Mouse (Mus musculus) kidney, embryonic 16.5 days (tissue): ENCODE data around the gene Soat1. TPM values are rescaled to one million over a fixed set of nuclear protein-coding genes. Genes with fewer than 3 reads are reported as not detected.

Source experiments
- ATAC-seq: fragments of 200-750 bp; cut with Nextera tagmentation; 2 replicates; pipeline ENCODE4 v1.8.0; 2017; ENCODE audit warnings: moderate TSS enrichment; ENCODE audit not compliant: low FRiP score, low TSS enrichment
- H3K27ac ChIP-seq: fragments of 300-500 bp; sonication (generic); 2 replicates; pipeline ENCODE4 v1.5.1; 2014; ENCODE audit warnings: low read length
- H3K27me3 ChIP-seq: fragments of 300-500 bp; sonication (generic); 2 replicates; pipeline ENCODE4 v1.6.1; 2014; ENCODE audit warnings: low read length, control low read depth, mixed read lengths; ENCODE audit not compliant: insufficient read depth
- H3K36me3 ChIP-seq: fragments of 300-500 bp; sonication (generic); 2 replicates; pipeline ENCODE4 v1.6.1; 2014; ENCODE audit warnings: low read length, control low read depth, mixed read lengths; ENCODE audit not compliant: insufficient read depth
- H3K4me1 ChIP-seq: fragments of 300-500 bp; sonication (generic); 2 replicates; pipeline ENCODE4 v1.6.1; 2014; ENCODE audit warnings: low read length, control low read depth, mixed read lengths; ENCODE audit not compliant: insufficient read depth
- H3K4me2 ChIP-seq: fragments of 300-500 bp; sonication (generic); replicated peaks from 2 replicates; pipeline ENCODE4 v1.6.1; 2014; ENCODE audit warnings: low read depth, low read length
- H3K4me3 ChIP-seq: fragments of 300-500 bp; sonication (generic); 2 replicates; pipeline ENCODE4 v1.5.1; 2014; ENCODE audit warnings: mild to moderate bottlenecking, low read length
- H3K9ac ChIP-seq: fragments of 300-500 bp; sonication (generic); replicated peaks from 2 replicates; pipeline ENCODE4 v1.6.1; 2014; ENCODE audit warnings: low read length
- H3K9me3 ChIP-seq: fragments of 300-500 bp; sonication (generic); 2 replicates; pipeline ENCODE4 v1.6.1; 2016; ENCODE audit warnings: low read length, control low read depth
- WGBS: fragments of 180-500 bp; shearing (Covaris S2); extraction: QIAGEN DNeasy Blood & Tissue Kit; methylation state at CpG from one replicate; pipeline ENCODE4 v1.1.7; 2014; 5-methylcytosine and 5-hydroxymethylcytosine counted together
- polyA plus RNA-seq: library from polyadenylated mRNA; unstranded; fragments of >200 nt; fragmentation: Nextera tagmentation; extraction: Ambion mirVana; gene quantifications from 2 replicates; pipeline ENCODE4 v1.2.1, GENCODE M21; 2015

The Soat1 gene
- polyA plus RNA-seq, 1 experiment from 2014 or later: 44.9 TPM

- Histone ChIP-seq H3K4me3 (no peak overlapping the region), H3K4me2 (no peak overlapping the region), H3K9me3 (no peaks in the 10 kb centered on the region), H3K4me1 (peaks cover 9% of the 10 kb centered on the region; the same call in 1 of the 2 replicates), H3K27ac (no peak overlapping the region), H3K27me3 (no peaks in the 10 kb centered on the region), H3K36me3 (0 out of 2 replicates have a peak, but pooled peaks cover 4% of the 10 kb centered on the region), H3K9ac (no peak overlapping the region)
- WGBS: 60% methylated on average over 8 of the region's 8 CpGs
- ATAC-seq: no peak
Measured at GRCm38 (mm10) chr1:156458391-156459060, 15.6 kb downstream of the Soat1 start.

DNA sequence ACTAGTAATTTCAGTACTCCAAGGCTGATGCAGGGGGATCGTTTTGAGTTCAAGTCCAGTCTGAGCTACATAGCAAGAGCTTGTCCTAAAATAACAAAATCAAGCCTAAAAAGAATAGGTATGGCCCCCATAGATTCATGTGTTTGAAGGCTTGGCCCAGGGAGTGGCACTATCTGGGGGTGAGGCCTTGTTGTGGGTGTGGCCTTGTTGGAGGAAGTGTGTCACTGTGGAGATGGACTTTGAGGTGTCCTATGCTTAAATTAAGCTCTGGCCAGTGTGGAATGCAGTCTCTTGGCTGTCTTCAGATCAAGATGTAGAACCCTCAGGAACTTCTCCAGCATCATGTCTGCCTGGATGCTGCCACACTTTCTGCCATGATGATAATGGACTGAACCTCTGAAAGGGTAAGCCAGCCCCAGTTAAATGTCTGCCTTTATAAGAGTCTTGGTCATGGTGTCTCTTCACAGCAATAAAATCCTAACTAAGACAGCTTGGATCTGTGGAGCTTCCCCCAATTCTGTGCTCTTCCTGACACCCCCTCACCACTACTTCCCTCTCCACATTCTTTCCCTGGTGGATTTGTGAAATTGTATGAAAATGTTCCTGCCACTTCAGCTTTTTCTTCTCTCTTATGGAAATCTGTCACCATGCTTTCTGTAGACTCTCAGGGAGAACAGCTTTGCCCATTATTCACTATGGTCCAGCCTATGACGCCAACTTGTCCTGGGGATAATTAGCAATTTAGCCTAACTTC is 18.9 kb downstream of the Soat1 start:
- H3K27me3 ChIP-seq: no peaks in the 10 kb centered on the region
- H3K4me1 ChIP-seq: peaks cover 9% of the 10 kb centered on the region; the same call in 1 of the 2 replicates
- no peaks in the 10 kb centered on the region for H3K9me3 ChIP-seq
- no peak overlapping the region for H3K4me3 ChIP-seq
- no peak overlapping the region for H3K9ac ChIP-seq
- H3K36me3 ChIP-seq: 0 out of 2 replicates have a peak, but pooled peaks cover 4% of the 10 kb centered on the region
- H3K4me2 ChIP-seq: no peak overlapping the region
- WGBS: 99% methylated on average over 2 of the region's 2 CpGs
- ATAC-seq: no peak
- no peak overlapping the region for H3K27ac ChIP-seq

DNA sequence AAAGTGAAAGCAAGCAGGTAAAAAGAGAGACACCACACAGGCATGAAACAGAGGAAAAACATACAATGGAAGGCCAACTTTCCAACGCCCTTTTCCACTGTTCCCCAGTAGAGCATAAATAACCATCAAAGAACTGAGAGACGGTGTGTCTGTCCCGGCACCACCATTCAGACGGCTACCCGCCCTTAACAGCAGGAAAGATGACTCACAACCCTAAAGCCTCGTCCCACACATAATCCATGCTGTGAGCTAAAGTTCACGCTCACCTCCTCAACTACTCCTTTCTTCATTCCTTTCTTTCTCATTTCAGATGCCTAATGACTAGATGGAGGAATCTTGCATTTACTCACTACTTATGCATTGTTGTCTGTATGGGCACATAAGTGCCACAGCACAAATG is 19.7 kb downstream of the Soat1 start:
- no peak overlapping the region for H3K9ac ChIP-seq
- 43% methylated on average over 7 of the region's 7 CpGs for WGBS
- H3K9me3 ChIP-seq: no peaks in the 10 kb centered on the region
- H3K4me2 ChIP-seq: no peak overlapping the region
- peaks cover 5% of the 10 kb centered on the region; the same call in 1 of the 2 replicates for H3K4me1 ChIP-seq
- no peak overlapping the region for H3K4me3 ChIP-seq
- 0 out of 2 replicates have a peak, but pooled peaks cover 4% of the 10 kb centered on the region for H3K36me3 ChIP-seq
- ATAC-seq: no peak
- no peak overlapping the region for H3K27ac ChIP-seq
- H3K27me3 ChIP-seq: no peaks in the 10 kb centered on the region

GRCm38 (mm10) chr1:156453876-156454275 is 20.3 kb downstream of the Soat1 start:
- H3K27ac ChIP-seq: no peak overlapping the region
- no peaks in the 10 kb centered on the region for H3K9me3 ChIP-seq
- no peak overlapping the region for H3K4me2 ChIP-seq
- H3K4me1 ChIP-seq: peaks cover 5% of the 10 kb centered on the region; the same call in 1 of the 2 replicates
- WGBS: 49% methylated on average over 10 of the region's 10 CpGs
- 0 out of 2 replicates have a peak, but pooled peaks cover 4% of the 10 kb centered on the region for H3K36me3 ChIP-seq
- H3K27me3 ChIP-seq: no peaks in the 10 kb centered on the region
- H3K9ac ChIP-seq: no peak overlapping the region
- no peak for ATAC-seq
- no peak overlapping the region for H3K4me3 ChIP-seq

GRCm38 (mm10) chr1:156450478-156450877 is 23.7 kb downstream of the Soat1 start:
- H3K27me3 ChIP-seq: no peaks in the 10 kb centered on the region
- ATAC-seq: no peak
- H3K27ac ChIP-seq: no peak overlapping the region
- H3K4me1 ChIP-seq: peaks cover 5% of the 10 kb centered on the region; the same call in 1 of the 2 replicates
- 50% methylated on average over 4 of the region's 4 CpGs for WGBS
- H3K4me3 ChIP-seq: no peak overlapping the region
- 0 out of 2 replicates have a peak, but pooled peaks cover 9% of the 10 kb centered on the region for H3K36me3 ChIP-seq
- H3K4me2 ChIP-seq: no peak overlapping the region
- no peak overlapping the region for H3K9ac ChIP-seq
- no peaks in the 10 kb centered on the region for H3K9me3 ChIP-seq

- Histone ChIP-seq H3K9ac (no peak overlapping the region), H3K27ac (no peak overlapping the region; the same call in 1 of the 2 replicates), H3K4me1 (peaks cover 5% of the 10 kb centered on the region; the same call in 1 of the 2 replicates), H3K9me3 (no peaks in the 10 kb centered on the region), H3K4me2 (peak overlapping the region; percentile 26), H3K36me3 (peaks cover 12% of the 10 kb centered on the region; the same call in 1 of the 2 replicates), H3K4me3 (no peak overlapping the region), H3K27me3 (no peaks in the 10 kb centered on the region)
- 43% methylated on average over 17 of the region's 17 CpGs for WGBS
- peak; percentile 58; the same call in 1 of the 2 replicates for ATAC-seq
Measured at GRCm38 (mm10) chr1:156449691-156450090, 24.4 kb downstream of the Soat1 start.

DNA sequence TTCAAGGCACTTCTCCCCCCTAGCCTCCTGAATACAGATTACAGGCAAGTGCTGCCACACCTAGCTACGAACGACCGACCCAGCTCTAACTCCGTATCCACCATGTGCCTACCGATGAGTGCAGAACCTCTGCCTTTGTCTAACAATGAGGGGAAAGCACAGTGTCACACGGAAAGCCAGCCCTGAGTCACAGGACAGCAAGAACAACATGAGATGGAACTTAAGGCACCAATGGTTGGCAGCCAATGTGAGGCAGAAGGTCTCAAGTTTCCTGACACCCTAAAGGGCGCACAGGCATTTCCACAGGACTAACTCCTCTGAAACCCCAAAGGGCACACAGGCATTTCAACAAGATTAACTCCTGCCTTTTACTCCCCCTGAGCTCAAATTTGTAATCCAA is 25.0 kb downstream of the Soat1 start:
- no peaks in the 10 kb centered on the region for H3K27me3 ChIP-seq
- WGBS: 63% methylated on average over 7 of the region's 7 CpGs
- no peak overlapping the region for H3K4me3 ChIP-seq
- H3K36me3 ChIP-seq: peaks cover 12% of the 10 kb centered on the region; the same call in 1 of the 2 replicates
- no peak overlapping the region for H3K9ac ChIP-seq
- peak overlapping the region; percentile 11; the same call in 1 of the 2 replicates for H3K27ac ChIP-seq
- H3K4me1 ChIP-seq: peaks cover 2% of the 10 kb centered on the region; the same call in 1 of the 2 replicates
- H3K4me2 ChIP-seq: peak overlapping the region; percentile 26; the same call in 1 of the 2 replicates
- ATAC-seq: peak; percentile 31; the same call in 1 of the 2 replicates
- no peaks in the 10 kb centered on the region for H3K9me3 ChIP-seq

DNA sequence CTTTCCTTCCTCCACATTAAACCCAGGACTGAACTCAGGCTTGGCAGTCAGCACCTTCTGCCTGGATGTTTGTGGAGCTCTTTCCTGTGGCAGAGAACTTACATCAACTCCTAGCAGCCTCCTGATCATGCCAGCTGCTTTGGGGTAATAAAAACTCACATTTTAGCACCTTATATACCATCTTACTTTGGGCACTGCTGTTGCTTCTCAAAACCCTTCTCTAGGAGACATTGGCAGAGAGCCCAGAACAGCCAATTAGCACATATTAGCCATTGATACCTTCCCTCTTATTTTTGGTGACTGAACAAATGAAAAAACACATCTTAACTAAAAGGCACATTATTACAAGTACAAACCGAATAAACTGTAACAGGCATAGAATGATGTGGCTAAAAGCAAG is 29.1 kb downstream of the Soat1 start:
- 89% methylated on average over 1 of the region's 1 CpGs for WGBS
- no peak for ATAC-seq
- no peak overlapping the region for H3K4me2 ChIP-seq

DNA sequence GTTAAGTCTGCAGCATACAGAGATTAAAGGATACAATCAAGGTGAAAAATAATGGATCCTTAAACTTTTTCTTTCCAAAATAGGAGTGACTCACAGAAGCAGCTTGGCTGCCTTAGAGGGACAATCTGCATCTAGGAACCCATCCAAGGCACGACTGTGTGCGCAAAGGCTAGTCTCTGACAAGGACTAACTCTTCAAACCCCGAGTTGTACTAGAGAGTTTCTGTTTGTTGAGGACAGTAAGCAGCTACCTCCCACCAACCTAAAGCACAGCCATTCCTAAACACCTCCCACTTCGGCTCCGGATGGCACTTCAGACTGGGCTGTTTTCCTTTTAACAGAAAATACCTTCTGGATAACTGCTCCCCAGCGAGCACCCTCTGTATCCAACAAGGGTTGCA is 31.4 kb downstream of the Soat1 start:
- no peak overlapping the region for H3K4me2 ChIP-seq
- no peak overlapping the region for H3K9ac ChIP-seq
- H3K9me3 ChIP-seq: no peaks in the 10 kb centered on the region
- no peak for ATAC-seq
- H3K27me3 ChIP-seq: no peaks in the 10 kb centered on the region
- peaks cover 38% of the 10 kb centered on the region for H3K36me3 ChIP-seq
- no peaks in the 10 kb centered on the region for H3K4me1 ChIP-seq
- H3K4me3 ChIP-seq: no peak overlapping the region
- no peak overlapping the region for H3K27ac ChIP-seq
- 84% methylated on average over 6 of the region's 6 CpGs for WGBS

More for the DNA sequence above, 29.1 kb downstream of the Soat1 start:
- H3K27ac ChIP-seq: no peak overlapping the region
- no peak overlapping the region for H3K4me3 ChIP-seq
- peaks cover 24% of the 10 kb centered on the region for H3K36me3 ChIP-seq
- H3K9me3 ChIP-seq: no peaks in the 10 kb centered on the region
- H3K27me3 ChIP-seq: no peaks in the 10 kb centered on the region
- no peak overlapping the region for H3K9ac ChIP-seq
- H3K4me1 ChIP-seq: no peaks in the 10 kb centered on the region
